Mouse (Mus musculus): ENCODE measurements around the gene Notum.

- TF ChIP-seq POLR2A (IDR thresholded peaks at IDR 0.05; ENCODE audit: control insufficient read depth, extremely low read depth, insufficient read depth, low read length, poor library complexity) (no peak), CTCF (IDR thresholded peaks at IDR 0.05; ENCODE audit: borderline replicate concordance, control insufficient read depth, extremely low read depth, insufficient read depth, low read length, poor library complexity) (no peak)
Measured at GRCm38 (mm10) chr11:120657301-120657700, 3.7 kb downstream of the Notum start.

All from thymus, adult 2 months (tissue).